Mouse (Mus musculus): ENCODE data around the gene Tefm.

GRCm38 (mm10) chr11:80168611-80169249 lies 26.8 kb upstream of the Tefm start:
- TF ChIP-seq CTCF (IDR thresholded peaks at IDR 0.05; ENCODE audit: borderline replicate concordance, insufficient read depth, low read length) (no peak), POLR2A (IDR thresholded peaks at IDR 0.05; ENCODE audit: low read depth, low read length) (no peak)
